Mouse (Mus musculus): ENCODE measurements around the gene Dock4.
A peak's percentile ranks its signal among the peaks of the same experiment; 100 is the strongest.

Gene Dock4

DNA sequence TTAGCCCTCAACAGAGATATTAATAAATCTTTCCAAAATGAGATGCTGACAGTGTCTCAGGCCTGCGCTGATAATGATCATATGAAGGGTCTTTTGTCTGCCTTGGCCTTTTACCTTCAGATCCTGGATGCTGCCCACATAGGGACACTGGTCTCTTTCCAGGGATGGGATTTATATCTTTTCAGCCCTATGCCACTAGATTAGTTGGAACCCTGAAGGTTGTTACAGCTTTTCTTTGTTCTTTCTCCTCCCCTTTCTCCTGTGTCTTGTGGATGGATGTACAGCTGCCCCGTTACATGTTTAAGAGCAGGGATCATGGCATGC, 66.6 kb downstream of the Dock4 start:
- DNase-seq: no peak

DNA sequence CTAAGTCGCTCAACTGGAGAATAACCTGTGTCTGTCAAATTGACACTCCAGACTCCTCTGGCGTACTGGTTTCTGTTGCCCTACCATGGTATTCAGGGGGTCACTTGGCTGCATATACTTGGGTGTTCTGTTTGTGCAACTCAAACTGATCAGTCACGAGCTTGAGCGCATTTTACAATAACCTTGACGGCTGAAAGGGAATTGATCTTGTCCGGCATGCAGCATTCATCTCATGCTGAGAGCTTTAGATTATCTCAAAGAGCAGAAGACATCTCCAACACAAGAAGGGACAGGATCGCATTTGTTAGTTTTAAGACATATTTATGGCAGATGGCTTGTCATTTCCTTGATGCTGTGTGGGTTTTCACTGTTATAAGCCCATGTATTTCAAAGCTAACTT, 67.2 kb downstream of the Dock4 start:
- DNase-seq: no peak

DNA sequence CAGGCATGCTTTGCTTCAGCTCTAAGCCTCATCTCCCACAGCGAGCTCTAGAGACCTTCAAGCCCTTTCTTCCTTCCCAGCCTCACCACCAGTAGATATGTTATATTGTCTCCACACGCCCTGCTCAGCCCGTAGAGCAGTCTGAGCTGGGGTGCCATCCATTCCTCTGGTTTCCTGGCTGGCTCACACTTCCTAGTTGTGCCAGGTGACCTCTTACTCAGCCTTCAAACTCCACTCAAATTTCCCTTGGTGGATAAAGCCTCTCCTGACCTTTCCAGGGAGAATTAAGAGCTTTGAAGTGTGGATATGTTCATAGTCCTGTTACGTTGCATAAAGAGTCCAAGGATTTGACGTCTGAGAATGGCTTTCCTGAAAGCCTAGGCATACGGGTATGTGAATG, 68.3 kb downstream of the Dock4 start:
- DNase-seq: no peak

DNA sequence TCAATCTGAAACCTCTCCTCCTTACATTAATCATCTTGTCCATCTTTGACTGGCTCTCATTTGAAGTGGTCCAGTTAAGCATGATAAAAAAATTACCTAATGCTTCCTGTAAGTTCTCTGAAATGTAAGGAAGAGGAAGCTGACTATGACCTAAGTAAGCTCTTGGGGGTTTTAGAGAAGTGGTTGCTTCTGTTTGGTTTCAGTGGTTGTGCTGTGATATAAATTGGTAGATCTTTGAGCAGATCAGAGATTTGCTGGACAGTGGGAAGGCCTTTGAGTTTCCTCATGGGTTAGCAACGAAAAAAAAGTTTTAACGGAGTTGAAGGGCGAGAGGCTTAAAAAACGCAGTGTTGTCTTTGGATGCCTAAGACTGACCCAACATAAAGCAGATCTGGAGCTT, 76.7 kb downstream of the Dock4 start:
- no peak for DNase-seq

DNA sequence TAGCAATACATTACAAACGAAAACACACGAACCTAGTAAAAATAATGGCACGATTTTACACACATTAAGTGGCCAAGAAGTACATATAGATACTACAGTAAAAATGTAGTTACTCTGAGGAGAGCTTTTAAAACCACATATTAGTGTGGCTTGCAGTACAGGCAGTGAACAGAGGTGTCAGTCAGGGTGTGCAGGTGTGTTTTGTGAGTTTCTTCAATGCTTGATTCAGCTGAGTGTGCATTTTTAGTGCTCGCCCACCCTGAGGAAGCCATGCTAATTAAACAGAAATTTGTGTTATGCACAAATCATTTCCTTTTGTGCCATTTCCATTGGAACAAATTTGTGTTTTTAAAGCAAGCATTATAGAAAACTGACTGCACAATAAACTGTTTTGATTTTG, 77.3 kb downstream of the Dock4 start:
- DNase-seq: no peak

DNA sequence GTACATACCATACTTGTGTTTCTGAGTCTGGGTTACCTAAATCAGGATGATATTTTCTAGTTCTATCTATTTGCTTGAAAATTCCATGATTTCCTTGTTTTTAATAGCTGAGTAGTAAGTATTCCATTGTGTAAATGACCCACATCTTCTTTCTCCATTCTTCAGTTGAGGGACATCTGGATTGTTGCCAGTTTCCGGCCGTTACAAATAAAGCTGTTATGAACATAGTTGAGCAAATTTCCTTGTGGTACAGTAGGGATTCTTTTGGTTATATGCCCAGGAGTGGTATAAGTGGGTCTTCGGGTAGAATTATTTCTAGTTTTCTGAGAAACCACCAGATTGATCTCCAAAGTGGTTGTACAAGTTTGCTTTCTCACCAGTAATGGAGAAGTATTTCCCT, 79.3 kb downstream of the Dock4 start:
- DNase-seq: no peak

DNA sequence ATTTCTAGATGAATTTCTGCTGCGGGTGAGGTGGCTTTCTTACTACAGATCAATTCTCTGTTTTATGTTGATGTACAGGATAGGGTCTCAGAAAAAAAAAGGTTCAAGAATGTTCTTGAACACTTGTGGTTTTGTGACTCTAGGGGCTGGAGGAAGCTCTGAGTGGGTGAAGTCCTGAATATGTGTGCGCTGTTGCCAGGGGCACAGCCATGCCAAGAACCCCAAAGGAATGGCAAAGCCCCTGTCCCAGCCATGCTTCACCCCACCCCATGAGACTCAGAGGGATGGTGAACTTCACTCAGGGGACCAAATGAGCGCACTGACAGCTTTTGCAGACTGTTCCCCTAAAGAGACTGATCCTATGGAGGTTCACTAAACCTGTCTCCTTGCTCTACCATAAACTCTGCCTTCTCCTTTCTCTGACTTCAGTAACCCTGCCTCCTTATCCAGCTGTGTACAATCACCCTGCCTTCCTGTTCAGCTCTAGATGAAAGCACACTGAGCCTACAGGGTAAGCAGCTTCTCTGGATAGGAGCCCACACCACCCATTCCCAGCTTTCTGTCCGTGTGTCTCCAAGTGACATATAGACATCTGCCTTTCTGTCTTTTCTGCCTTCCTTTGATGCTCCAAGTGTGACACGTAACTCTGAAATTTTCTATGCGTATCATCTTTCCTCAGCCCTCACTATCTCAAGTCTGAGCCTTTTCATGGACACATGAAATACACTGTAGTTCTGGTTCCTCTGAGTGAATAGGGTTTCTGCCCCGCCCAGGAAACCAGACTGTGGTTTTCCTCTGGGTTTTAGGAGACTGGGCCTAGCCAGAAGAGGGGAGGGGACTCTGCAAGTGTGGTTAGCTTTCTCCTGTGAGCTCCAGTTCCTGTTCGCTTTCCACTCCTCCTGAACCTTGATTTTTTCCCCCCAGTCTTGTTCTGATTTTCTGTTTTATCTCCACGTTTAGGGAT, 90.2 kb downstream of the Dock4 start:
- DNase-seq: peak; percentile 38 to 55

DNA sequence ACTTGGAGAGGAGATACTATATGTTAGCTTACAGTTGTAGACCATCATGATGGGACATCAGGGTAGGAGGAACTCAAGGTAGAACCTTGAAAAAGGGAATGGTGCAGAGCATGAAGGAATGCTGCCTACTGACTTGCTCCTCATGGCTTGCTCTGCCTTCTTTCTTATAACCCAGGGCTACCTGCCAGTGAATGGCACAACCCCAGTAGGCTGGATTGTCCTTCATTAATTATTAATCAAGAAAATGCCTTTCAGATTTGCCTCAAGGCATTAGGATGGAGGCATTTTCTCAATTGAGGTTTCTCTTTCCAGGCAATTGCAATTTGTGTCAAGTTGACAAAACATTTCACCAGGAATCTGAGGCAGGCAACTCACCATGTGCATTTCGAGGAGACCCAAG, 92.1 kb downstream of the Dock4 start:
- no peak for DNase-seq

DNA sequence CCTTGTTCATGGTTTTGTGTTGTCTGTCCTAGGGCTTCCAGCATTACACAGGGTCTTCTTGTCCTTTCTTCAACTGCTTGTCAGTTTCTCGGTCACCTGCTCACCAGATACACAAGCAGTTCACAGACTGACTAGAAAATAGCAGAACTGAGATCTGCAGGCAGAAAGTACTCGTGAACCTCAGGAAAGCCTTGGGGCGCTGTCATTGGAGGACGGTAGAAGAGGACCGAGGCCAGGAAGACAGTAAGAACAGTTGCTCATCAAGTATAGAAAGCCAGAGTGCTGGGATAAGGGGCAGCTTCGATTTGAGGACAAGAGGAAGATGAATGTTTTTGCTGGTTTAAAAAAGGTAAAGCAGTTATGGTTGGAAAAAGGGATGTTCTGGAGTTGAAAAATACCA, 92.6 kb downstream of the Dock4 start:
- DNase-seq: no peak

DNA sequence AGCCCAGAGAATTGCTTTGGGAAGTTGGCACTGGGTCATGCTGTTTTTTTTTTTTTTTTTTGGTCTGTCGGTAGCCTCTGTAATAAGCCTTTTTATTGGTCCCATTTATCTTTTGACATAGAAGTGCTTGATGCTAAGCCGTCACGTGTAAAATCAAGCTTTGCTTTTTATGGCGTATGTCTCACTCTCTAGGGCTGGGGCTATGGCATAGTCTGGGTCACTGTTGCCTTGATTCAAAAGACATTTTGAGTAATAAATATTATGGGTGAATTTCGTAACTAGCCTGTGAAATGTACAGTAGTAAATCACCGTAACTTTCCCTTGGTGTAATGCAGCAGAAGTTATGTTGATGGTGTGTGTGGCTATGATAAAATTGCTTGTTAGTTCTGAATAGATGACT, 93.0 kb downstream of the Dock4 start:
- no peak for DNase-seq

DNA sequence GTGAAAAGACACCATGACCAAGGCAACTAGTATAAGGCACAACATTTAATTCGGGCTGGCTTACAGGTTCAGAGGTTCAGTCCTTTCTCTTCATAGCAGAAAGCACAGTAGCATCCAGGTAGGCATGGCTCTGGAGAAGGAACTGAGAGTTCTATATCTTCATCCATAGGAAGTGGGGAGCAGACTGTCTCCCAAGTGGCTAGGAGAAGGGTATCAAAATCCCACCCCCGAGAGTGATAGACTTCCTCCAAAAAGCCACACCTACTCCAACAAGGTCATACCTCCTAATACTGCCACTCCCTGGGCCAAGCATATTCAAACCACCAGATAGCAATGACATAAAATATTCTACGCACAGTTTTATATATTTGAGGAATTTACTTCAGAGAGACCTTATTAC, 98.5 kb downstream of the Dock4 start:
- DNase-seq: no peak

DNA sequence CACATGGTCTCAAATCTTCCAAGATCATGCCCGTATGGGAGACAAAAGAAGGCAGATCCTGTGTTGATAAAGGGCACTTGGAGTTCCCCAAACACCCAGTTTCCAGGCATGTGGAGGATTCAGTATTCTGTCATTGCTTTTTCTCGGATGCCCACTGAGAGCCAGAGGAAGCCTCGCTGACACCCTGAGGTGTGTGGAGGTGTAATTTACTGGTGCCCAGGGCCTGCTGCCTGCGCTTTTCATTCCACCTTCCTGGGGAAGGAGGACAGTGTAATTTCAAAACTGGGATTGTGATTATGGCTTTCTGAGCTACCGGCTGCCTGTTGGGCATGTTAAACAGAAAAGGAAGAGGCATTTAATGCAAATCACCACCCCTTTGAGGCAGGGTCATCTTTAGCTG, 101.1 kb downstream of the Dock4 start:
- DNase-seq: no peak

DNA sequence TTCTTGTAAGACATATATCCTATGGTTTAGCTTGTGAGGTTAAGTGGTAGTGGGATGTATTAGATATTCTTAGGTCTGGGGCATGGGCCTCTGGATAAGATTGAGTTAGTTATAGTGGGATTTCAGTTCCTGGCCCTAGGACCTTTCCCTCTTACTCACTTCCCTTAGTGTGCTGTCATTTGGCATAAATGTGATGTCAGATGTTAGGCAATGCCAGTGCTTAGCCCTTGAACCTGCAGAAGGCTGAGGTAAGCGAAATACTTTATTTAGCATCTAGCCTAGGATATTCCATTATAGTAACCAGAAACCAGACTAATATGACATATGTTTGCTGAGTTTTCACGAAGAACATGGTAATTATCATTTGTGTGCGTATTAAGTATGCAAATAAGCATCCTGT, 105.6 kb downstream of the Dock4 start:
- no peak for DNase-seq

DNA sequence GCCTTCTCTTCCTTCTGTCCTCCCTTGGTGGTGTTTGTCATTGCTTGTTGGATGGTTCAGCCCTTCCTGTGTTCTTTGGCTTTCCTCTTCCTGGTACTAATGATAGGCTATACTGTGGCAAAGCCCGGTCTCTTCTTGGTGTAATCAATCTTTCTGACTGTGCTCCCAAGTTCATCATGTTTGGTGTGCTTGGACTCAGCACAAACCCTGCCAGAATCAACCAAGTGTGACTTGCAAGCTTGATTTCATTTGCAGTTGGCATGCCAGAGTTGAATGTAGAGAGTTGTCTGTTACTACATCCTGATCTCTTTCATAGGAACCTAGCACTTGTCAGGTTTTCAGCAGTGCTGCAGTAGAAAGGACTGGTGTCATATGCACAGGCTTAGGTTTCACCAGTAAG, 106.4 kb downstream of the Dock4 start:
- no peak for DNase-seq

DNA sequence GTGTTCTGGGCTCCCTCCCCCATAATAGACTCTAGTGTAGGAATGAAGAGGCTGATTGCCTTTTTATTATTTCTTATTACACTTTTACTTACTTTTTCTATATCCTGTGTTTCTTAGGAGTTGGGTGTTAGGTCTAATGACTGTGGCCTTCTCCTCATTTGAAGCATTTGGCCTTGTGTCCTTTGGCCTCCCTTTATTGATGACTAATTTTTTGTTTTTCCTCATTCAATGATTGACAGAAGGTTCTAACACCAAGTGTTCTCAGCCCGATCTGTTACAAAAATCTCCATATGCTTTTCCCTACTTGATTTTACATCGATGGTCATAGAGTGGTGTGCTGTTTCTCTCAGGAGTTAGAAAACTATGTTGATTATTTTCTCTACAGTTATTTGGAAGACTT, 108.2 kb downstream of the Dock4 start:
- no peak for DNase-seq

DNA sequence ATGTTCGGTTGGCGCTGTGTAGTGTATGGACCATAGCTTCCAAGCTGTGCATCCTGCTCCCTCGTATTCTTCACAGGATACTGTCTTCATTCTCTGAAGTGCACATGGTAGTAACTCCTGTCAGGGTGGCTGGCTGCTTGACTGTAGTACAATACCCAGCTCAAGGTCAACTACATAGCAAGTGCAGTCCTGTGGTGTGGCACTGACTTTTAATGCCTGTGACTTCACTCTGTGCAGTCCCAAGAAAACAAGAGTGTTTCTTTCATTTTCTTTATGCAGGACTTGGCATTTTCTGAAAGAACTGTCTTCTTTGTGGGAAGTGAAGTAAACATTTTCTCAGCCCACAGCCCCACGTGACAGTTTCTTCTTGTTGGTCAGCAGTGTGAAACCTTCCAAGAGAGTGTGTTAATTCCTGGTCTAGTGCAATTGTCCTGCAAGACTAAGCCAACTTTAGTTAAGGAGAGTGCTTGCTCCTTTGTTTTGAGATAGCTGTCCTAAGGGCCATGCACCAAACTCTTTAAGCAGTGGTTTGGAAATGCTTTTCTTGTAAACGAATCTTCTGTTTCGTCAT, 109.3 kb downstream of the Dock4 start:
- DNase-seq: no peak

DNA sequence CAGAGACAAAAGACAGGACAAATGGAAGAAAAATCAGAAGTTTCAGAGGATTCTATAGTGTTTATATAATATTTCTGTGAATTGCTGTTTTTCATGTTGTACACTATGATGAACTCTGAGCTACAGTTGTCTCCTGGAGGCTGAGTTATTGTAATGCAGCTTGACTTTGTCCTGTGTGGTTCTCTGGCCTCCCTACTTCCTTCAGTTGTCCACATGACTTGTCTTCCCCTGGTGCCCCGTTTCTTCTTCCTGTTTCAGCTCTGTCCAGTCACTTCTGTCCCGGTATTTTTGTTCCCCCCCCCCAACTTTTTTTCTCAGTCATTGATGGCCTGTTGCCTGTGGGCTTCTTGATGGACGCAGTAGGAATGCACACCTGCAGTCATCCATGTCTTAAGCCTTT, 112.8 kb downstream of the Dock4 start:
- DNase-seq: no peak

DNA sequence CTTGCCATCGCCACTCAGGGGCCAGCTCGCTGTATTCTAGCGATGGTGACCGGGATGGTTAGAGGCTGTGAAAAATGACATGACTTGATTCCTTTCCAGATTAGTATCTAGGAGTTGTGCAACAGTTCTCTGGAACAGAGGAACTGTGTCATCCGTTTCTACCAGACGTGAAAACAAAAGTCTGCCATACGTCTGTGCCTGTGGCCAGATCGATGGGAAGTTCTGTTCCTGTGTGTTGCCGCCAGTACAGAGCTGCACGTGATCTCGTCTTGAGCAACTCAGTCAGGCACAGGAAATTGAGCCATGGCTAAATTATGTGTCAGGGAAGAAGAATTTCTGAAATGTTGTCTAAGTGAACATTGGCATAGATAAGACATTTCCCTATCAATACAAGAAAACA, 113.4 kb downstream of the Dock4 start:
- no peak for DNase-seq

DNA sequence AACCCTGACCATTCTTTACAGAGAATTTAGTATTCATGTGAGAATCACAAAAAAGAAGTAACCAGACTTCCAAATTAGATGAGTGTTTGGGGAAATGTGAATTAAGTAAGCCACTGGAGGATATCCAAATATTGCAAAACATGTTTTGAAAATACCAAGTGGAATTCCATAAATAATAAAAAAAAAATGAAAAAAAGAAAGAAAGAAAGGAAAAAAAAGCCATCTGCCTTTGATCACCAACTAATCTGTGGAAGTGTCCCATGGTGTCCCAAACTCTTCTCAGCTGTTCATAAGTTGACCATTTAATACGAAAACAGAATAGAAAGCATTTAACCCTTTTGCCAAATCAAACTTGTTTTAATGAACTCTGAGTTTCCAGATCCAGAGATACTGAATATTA, 118.0 kb downstream of the Dock4 start:
- DNase-seq: no peak

DNA sequence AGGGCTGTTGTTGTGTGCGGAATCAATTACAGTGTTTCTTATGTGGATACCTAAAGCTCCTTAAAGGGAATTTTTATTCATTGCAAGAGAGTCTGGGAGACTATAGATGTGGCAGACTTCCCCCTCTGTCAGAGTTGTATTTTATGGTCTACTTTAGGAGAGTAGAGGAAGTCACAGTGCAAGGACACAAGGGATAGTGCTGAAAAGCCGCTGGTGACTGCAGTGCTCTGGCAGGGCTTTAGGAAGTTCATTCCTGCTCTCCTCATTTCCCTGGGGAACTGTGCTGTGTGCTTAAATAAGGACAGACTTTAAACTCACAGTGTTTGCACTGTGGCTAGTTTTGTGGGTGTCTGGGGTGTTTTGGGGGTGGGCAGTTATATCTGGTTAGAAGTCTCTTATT, 118.5 kb downstream of the Dock4 start:
- no peak for DNase-seq

DNA sequence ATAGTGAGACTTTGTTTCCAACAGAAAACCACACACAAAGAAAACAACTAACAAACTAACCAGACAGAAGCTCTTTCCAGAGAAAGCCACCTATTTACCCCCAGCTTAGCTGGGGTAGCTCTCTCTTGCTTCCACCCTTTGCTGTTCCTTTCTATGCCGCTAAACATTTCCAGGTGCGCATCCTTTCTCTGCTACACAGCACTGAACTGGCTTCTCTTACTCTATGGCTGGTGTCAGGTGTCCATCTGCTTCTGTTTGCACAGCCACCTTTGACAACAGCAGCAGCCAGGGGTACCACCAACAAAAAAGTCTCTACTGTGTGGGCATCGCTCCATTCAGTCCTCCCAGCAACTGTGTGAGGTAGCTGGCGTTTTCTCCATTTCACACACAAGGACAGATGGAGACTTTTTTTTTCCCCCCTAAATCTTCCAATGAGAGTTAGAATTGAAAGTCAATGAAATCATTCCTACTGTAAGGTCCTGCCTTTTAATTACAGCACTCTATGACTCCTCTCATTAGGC, 122.7 kb downstream of the Dock4 start:
- no peak for DNase-seq

DNA sequence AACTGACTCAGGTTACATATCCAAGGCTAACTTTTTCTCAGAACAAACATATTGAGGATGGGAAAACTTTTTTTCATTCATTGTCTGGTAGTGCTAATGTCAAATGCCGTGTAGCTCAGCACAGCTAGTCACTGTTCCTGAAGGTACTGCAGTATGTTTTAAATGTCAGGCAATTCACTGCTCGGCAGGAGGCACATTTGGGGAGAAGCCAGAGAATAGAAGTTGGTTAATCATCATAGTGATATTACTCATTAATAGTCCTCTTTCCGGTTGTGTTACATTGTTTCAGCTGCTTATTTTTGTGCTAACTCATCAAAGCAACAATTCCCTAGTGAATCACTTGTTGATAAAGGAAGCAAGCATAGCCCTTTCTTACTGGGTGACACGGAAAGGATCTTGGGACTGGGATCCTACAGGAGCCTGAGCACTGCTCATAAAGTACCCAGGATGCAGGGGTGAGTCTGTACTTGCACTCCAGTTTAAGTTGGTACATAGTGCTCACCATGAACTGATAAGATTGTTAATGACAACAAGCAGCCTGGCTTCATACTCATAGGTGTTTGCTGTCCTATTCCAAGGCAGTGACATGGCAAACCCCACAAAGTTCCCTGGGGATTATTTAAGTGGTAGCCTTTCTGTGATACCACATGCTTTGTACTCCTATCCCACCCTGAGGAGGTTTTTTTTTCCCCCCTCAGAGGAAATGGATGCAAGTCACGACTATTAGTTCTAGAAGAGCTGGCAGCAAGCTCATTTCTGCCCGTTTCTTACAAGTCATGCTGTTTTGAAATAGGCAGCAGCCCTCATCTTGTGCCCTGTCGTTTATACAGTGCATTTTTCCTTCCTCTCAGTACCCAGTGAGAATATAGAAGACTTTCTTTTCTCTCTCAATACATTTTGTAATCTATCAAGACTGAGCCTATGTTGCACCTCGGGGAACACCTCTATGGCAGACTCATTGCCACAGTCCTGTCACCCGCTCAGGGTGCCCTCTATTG, 123.5 kb downstream of the Dock4 start:
- DNase-seq: no peak

DNA sequence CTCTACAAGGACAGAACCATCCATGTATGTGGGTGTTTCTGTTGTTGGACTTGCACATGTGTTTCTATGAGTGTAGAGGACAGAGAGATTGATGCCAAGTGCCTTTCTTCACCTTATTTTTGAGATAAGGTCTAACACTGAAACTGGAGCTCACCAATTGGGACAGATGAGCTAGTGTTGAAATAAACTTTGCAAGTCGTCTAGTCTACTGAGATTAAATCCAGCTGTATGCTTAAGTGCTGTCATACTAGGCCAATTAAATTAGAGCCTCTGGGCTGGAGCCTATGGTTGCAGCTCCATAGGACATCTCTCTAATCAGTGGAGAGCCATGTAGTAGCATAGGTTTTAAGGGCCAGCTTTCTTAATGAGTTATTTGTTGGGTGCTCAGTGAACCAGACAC, 124.5 kb downstream of the Dock4 start:
- no peak for DNase-seq

Data from thymus, postnatal 36 days (tissue).